Mouse (Mus musculus) heart, postnatal 36 days (tissue): ENCODE results near the gene Pklr. TPM values are rescaled to one million over a fixed set of nuclear protein-coding genes. Genes with fewer than 3 reads are reported as not detected.
A peak's percentile ranks its signal among the peaks of the same experiment; 100 is the strongest.

Experiments
- DNase-seq, 2 experiments: peaks; one replicate each; pipeline ENCODE4 v3.0.0; 2021 to 2022
- intact Hi-C: fragments of 180-260 bp; cut with DNase I; formaldehyde crosslinking; loops from one replicate; pipeline ENCODE4 v1.15.1; 2025
- total RNA-seq, 2 experiments: library from RNA; stranded (reverse); gene quantifications; 2 replicates each; pipeline ENCODE4 v1.2.3; 2021

Pklr gene
- total RNA-seq: not detected

DNA sequence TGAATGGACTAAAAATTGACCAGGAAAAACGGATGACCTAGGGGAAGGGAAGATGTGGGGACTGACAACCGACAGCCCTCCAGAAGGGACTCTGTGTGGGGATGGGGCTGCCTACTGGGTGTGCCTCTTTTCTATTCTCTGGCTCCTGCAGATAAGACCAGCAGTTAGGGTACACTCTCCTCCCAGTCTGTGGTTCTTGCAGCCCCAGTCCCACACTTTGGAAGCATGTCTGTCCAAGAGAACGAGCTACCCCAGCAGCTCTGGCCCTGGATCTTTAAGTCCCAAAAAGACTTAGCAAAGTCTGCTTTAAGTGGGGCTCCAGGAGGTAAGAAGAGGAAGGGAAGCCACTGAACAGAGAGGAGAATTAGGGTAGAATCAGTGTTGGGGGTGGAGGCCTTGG lies at the start of gene Pklr:
Gene Pklr (plus strand): TSS at position 185 of the 400 bp plus-strand sequence.
- intact Hi-C loops: no loop called here
- no peak for DNase-seq

DNA sequence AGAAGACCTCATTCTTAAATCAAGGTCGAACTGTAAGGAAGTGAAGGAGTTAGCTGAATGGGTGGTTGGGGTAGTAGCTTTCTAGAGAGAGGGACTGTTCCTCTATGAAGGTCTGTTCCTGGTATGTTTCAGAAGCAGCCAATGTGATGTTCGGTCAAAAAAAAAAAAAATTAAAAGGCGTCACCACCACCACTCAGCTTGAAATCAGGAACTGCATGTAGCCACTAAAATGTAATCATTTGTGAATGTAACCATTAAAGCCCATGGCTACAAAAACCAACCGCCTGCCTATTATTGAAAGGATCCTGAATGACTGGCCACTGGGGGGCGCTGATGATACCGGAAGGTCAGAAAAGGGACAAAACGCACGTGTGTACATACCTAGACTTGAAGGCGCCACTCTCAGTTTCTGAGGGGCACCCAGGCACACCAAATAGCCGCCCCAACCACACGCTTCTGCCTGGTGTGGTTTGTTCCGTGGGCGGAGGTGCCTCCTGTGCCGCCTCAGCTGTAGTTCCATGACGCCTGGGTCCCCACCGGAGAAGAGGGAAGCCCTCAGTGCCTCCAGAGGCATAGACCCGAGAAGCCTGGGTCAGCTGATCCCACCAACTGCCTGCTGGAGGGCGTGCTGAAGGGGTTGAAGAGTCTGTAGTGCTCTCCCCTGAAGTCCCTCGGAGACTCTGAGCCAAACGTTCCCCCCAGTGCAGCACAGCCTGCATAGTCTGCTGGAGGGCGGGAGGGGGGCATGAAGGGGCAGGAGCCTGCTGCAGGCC lies 48.4 kb upstream of the Pklr start:
- DNase-seq: peak; percentile 71 to 80
- intact Hi-C loops: no loop called here

DNA sequence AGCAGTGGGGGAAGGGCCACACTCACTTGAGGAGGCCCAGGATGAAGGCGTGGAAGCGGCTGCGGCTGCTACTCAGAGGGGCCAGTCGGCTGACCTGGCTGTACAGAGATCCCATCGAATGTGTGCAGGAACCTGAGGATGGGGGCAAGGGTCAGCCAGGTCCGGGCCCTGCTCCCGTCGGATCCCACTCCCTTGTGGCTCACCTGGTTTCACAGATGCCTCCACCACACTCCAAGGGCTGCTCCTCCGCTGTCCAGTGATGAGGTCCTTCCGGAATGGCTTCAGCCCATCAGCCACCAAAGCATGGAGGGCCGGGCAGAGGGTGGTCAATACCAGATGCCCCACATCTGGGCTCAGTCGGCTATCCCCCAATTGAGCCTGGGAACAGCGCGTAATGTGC lies 47.0 kb upstream of the Pklr start:
- DNase-seq: no peak
- intact Hi-C loops: no loop called here

DNA sequence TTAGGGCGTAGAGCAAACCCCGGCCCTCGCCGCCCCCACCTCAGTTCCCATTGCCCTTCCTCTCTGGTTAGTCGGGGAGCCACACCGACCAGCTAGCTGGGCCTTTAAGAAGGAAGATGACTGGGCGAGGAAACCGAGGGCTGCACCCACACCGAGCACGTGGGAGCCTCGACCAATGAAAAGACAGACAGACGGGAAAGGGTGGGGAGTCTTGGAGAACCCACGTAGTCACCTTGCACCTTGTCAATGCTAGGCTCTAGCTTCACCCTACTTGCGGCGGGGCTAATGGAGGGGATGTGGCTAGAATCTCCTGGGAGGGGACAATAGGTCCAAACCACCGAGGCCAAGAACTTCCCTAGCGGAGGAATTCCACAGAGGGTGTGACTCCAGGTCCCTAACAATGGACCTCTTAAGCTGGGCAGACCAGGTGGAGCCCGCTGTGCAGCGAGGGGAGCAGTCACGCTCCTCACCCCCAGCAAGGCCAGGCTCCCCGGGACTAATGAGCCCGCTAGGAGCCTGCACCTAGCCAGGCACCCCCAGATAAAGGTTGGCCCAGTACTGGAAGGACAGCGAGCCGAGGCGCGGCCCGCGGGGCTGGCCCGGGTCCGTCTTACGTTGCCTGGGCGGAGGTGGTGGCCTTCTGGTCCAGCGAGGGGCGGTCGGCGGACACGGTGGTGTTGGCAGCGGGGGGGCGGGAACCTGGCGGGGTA lies 45.9 kb upstream of the Pklr start:
- intact Hi-C loops: loop anchor here (2.0 kb wide), 2 partner anchors 75 to 127 kb away; partner anchors contain the start of gene Clk2

DNA sequence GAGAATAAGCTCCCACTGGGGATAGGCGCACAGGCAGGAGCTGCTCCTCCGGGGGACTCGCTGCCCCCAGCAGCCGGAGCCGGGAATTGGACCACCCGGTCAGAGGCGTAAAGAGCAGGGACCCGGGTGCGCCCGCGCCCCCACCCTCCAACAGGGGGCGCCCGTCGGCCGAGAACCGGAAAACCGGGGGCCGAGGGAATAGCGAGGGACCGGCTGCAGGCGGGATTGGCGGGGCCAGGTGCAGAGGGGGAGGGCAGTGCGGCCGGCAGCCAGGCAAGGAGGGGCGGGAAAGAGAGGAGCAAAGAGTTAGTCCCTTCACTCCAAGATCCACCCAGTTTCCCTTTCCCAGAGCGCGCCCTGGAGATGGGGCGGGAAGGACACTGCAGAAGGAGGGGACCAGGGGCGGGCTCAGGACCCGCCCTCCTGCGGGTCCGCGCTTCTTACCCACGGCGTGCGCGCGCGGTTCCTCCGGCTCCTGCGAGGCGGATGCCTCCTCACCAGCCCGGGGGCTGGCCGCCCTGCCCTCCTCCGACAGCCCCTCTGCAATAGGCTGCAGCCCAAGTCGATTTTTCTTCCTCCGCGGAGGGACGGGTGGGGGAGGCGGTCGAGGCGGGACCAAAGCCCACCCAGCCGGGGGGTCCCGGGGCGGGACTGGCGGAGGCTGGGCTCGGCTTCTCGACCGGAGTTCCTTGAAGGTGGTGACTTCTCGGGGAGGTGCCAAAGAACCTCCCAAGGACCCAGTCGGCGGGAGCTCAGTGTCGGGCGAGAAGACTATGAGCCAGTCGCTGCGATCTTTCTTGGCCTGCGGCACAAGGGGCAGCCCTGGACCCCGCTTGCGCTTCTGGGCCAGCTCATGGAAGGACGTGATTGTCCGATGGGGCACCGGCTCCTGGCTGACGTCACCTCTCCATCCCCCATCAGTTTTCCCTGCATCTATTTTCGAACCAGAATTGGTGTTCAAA lies 45.0 kb upstream of the Pklr start:
- intact Hi-C loops: loop anchor here (2.0 kb wide), 2 partner anchors 74 to 126 kb away; partner anchors contain the start of gene Clk2
- peak; percentile 86 to 93 for DNase-seq

More for the DNA sequence above, 45.9 kb upstream of the Pklr start:
- peak; percentile 83 to 86 for DNase-seq

DNA sequence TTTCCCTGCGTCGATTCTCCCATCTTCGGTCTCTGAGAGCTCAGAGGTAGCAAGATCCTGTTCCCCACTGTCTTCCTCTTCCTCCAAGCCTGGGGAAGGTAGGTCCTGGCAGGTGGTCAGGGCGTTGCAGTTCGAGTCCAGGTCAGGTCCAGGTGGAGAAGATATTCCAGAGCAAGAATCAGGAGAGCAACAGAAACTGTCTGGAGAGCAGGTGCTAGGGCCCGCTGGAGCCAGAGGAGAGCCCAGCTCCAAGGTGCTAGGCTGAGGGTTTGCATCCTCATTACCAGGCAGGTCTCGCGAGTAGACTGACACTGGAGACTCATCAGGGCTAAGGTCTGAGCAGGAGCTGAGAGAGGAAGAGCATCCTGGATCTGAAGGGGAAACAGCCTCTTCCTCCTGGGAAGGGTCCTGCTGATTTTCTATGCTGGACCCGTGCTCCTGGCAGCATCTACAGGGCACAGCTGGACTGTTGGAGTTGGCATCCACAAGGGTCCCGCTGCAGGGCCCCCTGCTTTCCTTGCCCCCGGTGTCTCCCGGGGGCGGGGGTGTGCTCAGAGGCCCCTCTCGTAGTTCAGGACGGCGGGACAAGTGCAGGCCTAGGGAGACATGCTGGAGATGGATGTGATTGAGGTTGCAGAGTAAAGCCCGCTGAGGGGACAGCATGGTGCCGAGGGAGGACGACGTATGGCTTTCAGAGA lies 44.0 kb upstream of the Pklr start:
- DNase-seq: no peak
- intact Hi-C loops: loop anchor here (2.0 kb wide), 2 partner anchors 73 to 125 kb away; partner anchors contain the start of gene Clk2

DNA sequence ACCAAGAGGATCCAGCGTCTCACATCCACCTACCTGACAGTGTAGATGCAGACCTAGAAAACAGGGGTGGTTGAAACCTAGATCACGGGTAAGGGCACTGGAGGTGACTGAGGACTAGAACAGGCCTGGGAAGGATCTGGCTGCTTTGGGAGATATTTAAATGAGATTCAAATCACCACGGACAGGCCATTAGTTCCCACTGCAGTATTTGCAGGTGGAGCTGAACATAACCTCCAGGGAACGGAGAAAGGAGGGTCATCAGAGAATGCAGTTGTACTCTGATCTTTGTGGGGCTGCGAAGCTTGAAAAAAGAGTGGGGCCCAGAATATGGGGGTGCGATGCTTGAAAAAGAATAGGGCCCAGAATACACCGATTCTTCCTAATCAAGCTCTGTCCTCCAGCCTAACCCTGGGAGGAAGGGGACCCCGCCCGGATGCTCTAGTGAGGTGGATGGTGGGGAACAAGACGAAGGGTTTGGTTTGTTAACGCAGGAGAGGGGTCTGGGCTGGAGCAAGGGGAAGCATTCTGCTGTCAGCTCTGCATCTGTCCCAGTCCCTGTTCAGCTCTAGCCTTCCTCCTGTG lies 43.3 kb upstream of the Pklr start:
- no peak for DNase-seq
- intact Hi-C loops: no loop called here

DNA sequence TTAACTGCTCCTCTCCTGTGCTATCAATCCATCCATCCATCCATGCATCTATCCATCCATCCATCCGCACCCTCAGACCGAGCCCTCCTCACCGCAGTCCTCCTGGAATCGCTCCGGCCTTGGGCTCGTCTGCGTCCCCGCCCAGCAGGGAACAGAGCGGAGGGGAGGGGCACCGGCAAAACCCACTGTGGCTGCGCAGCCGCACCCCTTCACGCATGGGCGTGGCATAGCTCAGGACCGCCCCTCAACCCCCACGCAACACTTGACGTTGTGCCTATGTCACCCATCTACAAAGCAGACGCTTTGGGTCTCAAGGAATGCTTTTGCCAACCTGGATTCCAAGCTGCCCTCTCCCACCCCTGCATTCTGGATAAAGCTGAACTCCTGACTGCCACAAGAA lies 42.8 kb upstream of the Pklr start, which contains the start of gene Rusc1:
Gene Rusc1 (minus strand): TSS at position 137 of the 400 bp plus-strand sequence.
- intact Hi-C loops: no loop called here
- DNase-seq: peak; percentile 77 to 83

DNA sequence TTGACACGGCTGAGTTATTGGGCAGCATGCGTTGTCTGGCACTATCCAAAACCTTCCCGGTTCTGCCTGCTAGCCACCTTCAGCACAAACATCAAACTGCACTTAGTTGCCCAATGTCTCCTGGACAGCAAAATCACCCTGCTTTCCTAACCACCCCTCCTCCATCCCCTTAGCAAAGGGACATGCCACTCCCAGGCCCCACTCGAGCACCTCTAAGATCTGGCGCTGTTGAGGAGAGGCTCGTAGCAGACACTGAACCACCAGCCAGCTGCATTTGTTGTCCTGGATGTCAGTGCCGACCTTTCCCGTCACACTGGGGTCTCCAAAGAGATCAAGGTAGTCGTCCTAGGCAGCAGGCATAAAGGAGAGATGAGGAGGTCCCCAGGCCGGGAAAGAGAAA lies 41.9 kb upstream of the Pklr start:
- DNase-seq: no peak
- intact Hi-C loops: no loop called here

DNA sequence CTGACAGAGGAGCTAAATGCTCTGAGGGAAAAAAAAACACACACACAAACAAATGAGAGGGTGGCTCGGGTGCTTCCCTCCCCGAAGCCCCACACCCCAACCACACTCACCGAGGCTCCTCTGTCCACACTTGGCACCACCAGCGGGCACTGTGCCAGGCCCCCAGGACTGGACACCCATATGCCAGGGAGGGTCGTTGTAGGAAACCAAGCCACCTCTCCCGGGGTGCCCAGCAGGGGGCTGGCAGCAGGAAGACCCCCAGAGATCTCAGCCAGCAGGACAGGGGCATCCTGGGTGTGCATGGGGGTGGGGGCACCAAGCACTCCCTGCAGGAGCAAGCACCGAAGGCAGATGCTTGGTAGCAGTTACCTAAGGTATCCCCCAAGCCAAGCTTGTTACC lies 35.1 kb upstream of the Pklr start, which contains the start of gene Gm43738:
Gene Gm43738 (minus strand): TSS at position 289 of the 400 bp plus-strand sequence.
- intact Hi-C loops: no loop called here
- DNase-seq: no peak

DNA sequence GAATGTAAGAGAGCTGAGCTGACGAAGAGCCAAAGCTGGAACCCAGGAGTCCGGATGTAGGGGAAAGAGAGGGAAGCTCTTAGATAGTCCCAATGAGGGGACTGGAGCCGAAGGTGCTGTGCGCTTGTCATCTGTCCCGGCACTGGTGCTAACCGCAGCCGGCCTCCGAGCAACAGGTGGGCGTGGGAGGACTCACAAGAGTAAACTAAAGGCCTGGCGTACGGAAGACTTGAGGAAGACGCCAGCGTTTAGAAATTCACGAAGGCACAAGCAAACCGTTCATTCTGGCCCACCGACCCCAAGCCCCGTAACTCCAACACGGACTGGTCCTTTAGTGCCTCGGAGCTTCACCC lies 34.5 kb upstream of the Pklr start:
- intact Hi-C loops: no loop called here
- no peak for DNase-seq

DNA sequence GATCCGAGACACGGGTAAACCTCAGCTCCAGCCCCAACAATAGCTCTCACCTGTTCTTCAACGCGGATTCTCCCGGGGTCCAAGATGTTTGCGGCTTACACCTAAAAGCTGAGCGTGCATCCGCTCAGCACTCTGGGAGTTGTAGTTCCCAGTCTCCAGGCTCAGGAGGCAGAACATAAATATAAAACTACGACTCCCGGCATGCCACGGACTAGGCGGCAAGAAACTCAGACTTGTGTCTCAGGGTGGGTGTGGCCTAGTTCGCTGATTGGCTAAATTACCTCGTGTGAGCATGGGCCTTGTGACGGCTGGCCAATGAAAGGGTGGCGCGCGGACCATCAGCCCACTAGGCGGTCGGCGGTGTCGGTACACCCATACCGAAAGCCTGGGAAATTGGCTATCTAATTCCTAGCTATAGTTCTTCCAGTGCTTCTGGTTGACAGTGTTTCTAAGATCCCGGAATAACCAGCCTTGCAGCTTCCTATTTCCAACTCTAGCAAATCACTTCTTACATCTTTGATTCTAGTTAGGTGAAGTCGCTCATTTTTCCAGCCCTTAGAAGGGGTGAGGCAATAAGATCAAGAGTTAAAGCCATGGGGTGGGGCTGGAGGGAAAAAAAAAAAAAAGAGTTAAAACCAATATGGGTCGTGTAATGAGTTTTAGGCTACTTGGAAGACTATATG lies 34.0 kb upstream of the Pklr start, which contains the start of gene Fdps:
Gene Fdps (minus strand): TSS at position 148 of the 683 bp plus-strand sequence.
- intact Hi-C loops: no loop called here

DNA sequence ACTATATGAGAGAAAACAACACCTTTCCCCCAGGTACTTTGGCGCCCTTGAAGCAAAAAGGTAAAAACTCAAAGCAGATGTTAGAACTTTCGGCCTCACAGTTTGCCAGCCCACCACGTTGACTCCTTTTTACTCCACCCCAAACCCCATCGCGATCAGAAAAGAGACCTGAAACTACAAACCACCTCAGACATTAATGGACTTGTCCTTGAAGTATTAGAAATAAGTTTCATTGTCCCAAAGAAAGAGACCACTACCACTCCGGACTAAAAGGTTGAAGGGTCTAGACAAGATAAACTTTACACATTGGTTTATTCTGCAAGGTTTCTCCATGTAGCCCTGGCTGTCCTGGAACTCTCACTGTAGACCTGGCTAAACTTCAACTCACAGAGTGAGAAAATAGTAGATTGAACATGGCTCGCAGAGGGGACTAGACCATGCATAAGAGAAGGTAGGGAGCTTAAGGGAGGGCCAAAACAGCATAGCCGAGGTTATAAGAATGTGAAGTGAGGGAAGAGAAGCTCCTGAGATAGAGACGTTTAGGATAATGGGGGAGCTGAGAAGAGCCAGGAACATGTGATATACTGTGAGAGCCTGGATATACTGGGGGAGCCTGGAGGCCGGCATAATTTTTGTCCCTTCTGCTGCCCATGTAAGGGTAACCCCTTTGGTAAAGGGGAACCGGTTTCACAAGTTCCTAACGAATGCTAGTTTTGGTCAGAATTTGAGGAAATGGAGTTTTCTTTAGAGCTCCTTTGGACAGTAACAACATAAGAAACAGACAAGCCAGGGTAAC lies 33.2 kb upstream of the Pklr start:
- intact Hi-C loops: no loop called here
- DNase-seq: no peak

More for the DNA sequence above, 34.0 kb upstream of the Pklr start, which contains the start of gene Fdps:
- DNase-seq: peak; percentile 86 to 88

DNA sequence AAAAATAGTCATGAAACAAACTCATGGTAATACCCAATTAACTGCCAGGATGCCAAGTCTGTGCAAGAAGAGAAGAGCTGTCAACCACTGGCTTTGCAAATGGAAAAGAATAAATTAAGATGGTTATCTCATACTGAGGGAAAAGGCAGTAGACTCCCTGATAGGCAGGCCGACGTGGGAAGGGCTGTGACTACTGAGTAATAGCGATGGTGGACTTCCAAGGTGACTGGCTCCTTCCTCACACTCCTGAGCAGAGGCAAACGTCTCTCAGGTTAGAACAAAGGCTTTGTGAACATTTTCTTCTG lies 32.7 kb upstream of the Pklr start:
- intact Hi-C loops: no loop called here
- DNase-seq: no peak

DNA sequence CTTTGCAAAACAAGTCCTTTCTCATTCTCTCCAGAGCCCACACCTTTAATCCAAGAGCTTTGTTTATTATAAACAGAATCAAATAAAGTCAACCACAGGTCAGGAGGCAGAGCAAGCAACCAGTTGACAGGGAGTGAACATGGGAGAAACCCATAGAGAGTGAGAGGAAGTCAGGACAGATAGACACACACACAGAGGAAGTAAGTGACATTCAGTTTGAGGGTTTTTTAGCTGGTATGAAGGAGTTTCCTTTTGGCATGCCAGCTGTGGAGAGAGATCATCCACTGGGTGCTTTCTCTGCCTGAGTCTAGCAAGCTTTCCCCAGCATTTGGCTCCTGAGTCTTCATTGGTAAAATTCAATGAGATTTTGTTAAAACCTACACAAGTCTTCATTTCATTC lies 29.1 kb upstream of the Pklr start:
- no peak for DNase-seq
- intact Hi-C loops: no loop called here

DNA sequence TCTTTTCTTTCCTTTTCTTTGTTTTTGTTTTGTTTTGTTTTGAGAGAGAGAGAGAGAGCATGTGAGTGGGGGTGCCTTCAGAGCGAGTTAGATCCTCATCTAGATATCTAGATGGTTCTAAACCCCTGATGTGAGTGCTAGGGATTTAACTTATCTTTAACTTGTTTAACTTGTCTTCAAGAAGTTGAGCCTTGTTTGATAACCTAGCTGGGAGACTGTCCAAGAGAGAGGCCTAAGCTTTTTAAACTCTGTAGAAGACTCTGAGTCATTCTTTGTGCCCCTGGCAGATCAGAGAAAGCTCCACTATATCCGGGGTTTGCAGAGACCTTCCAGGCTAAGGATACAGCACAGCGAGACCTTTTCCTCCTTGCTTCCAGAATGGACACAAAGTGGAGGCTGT lies 28.4 kb upstream of the Pklr start:
- DNase-seq: no peak
- intact Hi-C loops: no loop called here

DNA sequence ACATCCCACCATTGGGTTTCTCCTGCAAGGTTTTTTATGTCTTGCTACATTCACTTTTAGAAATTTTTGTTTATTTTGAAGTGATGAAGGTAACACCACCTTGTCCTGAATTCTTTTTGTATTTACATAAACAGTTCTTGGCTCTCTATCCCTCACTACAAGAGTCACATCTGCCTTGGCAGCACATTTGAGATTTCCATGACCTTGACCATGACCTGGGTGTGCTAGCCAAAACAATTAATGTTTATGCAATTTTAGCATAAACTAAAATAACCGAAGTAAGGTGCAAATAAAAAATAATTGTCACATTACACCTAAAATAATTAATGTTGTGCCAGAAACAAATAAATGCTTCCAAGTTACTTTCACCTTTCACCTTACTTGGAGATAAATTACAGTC lies 27.8 kb upstream of the Pklr start:
- no peak for DNase-seq
- intact Hi-C loops: no loop called here

DNA sequence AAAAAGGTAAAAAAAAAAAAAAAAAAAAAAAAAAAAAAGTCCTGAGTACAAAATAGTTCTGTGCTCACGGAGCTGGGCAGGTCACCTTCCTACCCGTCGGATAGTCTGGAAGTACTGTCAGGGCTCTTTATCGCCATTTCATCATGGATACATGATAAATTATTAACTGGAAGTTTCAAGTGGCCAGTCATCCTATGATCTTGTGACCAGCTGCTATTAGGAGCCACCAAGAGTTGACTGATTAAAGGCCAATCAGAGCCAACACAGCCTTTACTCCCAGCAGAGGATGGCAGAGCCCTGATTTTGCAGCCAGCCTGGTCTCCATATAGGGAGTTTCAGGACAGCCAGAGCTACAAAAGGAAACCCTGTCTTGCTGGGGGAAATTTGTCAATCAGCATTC lies 22.9 kb upstream of the Pklr start:
- intact Hi-C loops: loop anchor here (10.0 kb wide), 1 partner anchor 192 kb away; no protein-coding TSS in a partner anchor
- no peak for DNase-seq
